Mouse (Mus musculus) forebrain, embryonic 14.5 days (tissue): Measurements from ENCODE around the gene Ilkap. TPM values are rescaled to one million over a fixed set of nuclear protein-coding genes. Genes with fewer than 3 reads are reported as not detected.
A peak's percentile ranks its signal among the peaks of the same experiment; 100 is the strongest.

Experiments used
- ATAC-seq: fragments of 200-750 bp; cut with Nextera tagmentation; 2 replicates; pipeline ENCODE4 v1.8.0; 2017; ENCODE audit warnings: mild to moderate bottlenecking, moderate library complexity
- DNase-seq: peaks from one replicate; pipeline ENCODE4 v3.0.0-alpha.2; 2015; ENCODE audit warnings: low spot score
- H3K27ac ChIP-seq: fragments of 300-500 bp; sonication (generic); 2 replicates; pipeline ENCODE4 v1.5.1; 2014; ENCODE audit warnings: low read depth, mild to moderate bottlenecking, control low read depth, low read length, moderate library complexity
- H3K27me3 ChIP-seq: fragments of 300-500 bp; sonication (generic); replicated peaks from 2 replicates; pipeline ENCODE4 v1.6.1; 2014; ENCODE audit warnings: low read length, control low read depth, mixed read lengths; ENCODE audit not compliant: control insufficient read depth, insufficient read depth
- H3K36me3 ChIP-seq: fragments of 300-500 bp; sonication (generic); 2 replicates; pipeline ENCODE4 v1.6.1; 2014; ENCODE audit warnings: low read length, control low read depth; ENCODE audit not compliant: control insufficient read depth, insufficient read depth
- H3K4me1 ChIP-seq: fragments of 300-500 bp; sonication (generic); 2 replicates; pipeline ENCODE4 v1.6.1; 2014; ENCODE audit warnings: antibody characterized with exemption, low read length, control low read depth; ENCODE audit not compliant: control insufficient read depth, insufficient read depth
- H3K4me2 ChIP-seq: fragments of 300-500 bp; sonication (generic); 2 replicates; pipeline ENCODE4 v1.6.1; 2014; ENCODE audit warnings: mild to moderate bottlenecking, control low read depth, low read length
- H3K4me3 ChIP-seq: fragments of 300-500 bp; sonication (generic); 2 replicates; pipeline ENCODE4 v1.5.1; 2014; ENCODE audit warnings: low read depth, low read length, control low read depth
- H3K9ac ChIP-seq: fragments of 300-500 bp; sonication (generic); 2 replicates; pipeline ENCODE4 v1.6.1; 2014; ENCODE audit warnings: mild to moderate bottlenecking, low read length, control low read depth, moderate library complexity
- H3K9me3 ChIP-seq: fragments of 300-500 bp; sonication (generic); replicated peaks from 2 replicates; pipeline ENCODE4 v1.6.1; 2016; ENCODE audit warnings: low read length, control low read depth, mixed read lengths; ENCODE audit not compliant: control insufficient read depth
- WGBS: fragments of 180-500 bp; shearing (Covaris S2); extraction: QIAGEN DNeasy Blood & Tissue Kit; methylation state at CpG from one replicate; pipeline ENCODE4 v1.1.7; 2014; 5-methylcytosine and 5-hydroxymethylcytosine counted together
- polyA plus RNA-seq: library from polyadenylated mRNA; unstranded; fragments of >200 nt; fragmentation: Nextera tagmentation; extraction: Ambion mirVana; gene quantifications from 2 replicates; pipeline ENCODE4 v1.2.1, GENCODE M21; 2014

Gene Ilkap
- polyA plus RNA-seq: 151 and 162 TPM in 2 replicates

DNA sequence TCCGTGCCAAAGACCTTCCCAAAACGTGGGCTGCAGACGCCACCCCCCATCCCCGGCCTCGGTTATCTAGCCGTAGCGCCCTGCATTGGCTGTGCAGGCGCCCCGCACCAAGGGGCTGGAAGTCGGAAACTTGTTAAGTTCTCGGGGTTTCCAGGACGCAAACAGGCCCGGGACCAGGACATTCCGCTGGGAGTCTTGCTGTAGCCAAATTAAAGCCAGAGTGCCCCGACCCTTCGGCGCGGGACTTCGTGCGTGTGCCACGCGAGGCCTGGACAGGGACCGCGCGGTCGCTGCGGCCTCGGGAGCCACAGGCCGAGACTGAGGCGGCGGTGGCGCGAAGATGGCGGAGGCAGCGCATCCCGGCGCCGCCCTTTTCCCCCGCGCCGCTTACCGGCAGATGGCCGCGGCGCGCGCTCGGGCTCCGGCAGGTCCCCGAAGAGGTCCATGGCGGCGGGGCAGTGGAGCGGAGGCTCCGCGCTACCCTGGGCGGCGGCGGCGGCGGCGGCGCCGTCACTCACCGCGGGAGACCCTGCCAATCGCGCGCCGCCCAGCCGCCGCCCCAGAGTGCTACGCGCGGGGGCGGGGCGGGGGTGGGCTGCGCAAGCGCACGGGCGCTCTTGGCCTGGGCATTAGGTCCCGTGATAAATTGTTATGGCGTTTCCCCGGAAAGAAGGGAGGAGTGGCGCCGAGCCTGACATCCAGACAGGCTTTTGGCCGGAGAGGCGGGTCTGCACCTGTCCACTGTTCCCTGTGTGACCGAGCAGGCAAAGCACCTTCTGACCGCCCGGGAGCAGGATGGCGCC lies at the start of gene Ilkap:
Gene Ilkap (minus strand): TSS at position 556 of the 803 bp plus-strand sequence.
- DNase-seq: peak; percentile 93
- peak within 1 kb of the TSS; percentile 83 for H3K27ac ChIP-seq
- under 1% methylated on average over 83 of the region's 91 CpGs for WGBS
- peaks cover 16% of the 10 kb centered on the region for H3K36me3 ChIP-seq
- peak within 1 kb of the TSS; percentile 88 for H3K4me3 ChIP-seq
- H3K4me2 ChIP-seq: peak within 1 kb of the TSS; percentile 96
- H3K9me3 ChIP-seq: no peaks in the 10 kb centered on the region
- peak; percentile 97 for ATAC-seq
- no peaks in the 10 kb centered on the region for H3K27me3 ChIP-seq
- peaks cover 15% of the 10 kb centered on the region for H3K4me1 ChIP-seq
- H3K9ac ChIP-seq: peak within 1 kb of the TSS; percentile 88

DNA sequence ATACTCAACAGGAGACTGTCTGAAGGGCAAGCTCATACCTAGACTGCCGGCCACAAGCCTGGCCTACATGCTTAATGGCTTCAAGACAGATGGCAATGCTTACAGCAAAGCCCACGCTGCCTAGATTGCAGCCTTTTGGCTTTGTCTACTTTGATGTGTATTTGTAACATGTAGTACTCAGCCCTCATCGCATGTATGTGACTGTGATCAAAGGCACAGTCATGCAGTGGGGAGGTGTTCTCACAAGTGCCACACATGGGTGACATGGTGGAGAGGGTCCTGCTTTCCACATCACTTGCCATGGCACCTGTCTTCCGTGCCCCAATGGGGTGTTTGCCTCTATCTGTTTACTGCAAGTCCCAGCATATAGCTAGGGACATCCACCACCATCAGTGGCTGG lies 47.9 kb upstream of the Ilkap start:
- Histone ChIP-seq H3K9me3 (no peaks in the 10 kb centered on the region), H3K4me2 (no peak overlapping the region), H3K4me3 (no peak overlapping the region), H3K27me3 (no peaks in the 10 kb centered on the region), H3K4me1 (no peaks in the 10 kb centered on the region), H3K36me3 (peaks cover 40% of the 10 kb centered on the region), H3K9ac (no peak overlapping the region), H3K27ac (no peak overlapping the region)
- 96% methylated on average over 4 of the region's 4 CpGs for WGBS
- no peak for ATAC-seq
- DNase-seq: no peak

DNA sequence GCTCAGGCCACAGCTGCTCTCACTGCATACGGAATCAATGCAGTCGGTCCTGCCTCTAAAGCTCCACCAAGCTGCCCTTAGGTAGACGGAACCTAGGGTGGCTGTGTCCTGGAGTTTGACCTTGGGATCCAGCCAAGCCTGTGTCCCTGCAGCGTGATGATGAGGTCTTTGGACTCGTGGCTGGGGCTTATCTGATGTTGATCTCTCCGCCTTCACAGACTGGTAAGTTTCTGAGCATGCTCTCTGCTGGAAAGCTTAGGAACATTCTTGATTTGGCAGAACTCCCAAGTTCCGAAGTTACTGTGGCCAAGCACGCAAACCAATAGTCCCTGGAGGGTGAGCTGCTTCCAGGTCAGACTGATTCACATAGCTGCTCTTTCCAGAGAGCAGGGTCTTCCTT lies 47.4 kb upstream of the Ilkap start:
- Histone ChIP-seq H3K4me2 (no peak overlapping the region), H3K36me3 (peaks cover 40% of the 10 kb centered on the region)
- DNase-seq: no peak

DNA sequence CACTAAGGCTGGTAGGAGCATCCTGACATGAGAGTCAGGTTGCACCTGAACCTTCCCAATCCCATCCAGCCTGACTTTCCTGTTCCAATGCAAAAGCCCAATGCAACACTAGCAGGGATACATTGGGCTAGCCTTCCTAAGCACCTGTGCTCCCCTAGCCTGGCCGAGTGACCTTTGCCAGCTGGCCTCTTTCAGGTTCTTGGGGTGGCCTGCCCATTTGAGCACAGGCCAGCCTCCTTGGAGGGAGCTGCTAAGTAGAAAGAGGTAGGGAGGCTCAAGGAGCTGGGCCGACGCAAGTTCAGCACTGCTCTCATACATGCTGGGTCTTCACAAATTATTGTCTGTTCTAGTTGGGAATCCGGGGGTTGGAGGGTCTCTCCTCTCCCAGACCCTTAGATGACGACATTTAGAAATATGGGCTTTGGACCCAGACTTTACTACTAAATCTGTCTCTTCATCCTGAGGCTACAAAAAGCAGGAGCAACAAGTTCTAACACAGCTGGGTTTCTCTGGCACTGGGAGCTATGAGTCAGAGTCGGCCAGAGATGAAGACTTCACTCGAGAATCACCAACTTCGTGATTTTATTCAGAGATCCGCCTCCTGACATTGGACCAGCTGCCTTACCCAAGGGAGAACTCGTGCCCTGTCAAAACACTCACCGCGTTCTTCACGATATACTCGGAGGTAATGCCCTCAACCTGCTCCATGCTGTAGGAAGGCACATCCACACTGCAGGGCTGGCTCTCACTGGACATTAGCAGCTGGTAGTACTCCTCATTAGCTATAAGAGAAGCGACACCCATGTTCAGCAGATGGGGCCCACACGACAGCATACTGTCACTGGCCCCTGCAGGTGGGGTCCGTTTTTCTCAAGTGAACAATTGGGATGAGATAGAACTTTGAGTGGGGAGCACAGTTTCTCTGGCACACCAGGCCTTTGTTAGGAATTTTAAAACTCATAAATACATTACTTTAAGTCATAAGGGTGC lies 46.5 kb upstream of the Ilkap start:
- Histone ChIP-seq H3K36me3 (peaks cover 44% of the 10 kb centered on the region), H3K4me1 (no peaks in the 10 kb centered on the region), H3K9me3 (no peaks in the 10 kb centered on the region), H3K9ac (no peak overlapping the region), H3K27ac (no peak overlapping the region), H3K4me2 (no peak overlapping the region), H3K4me3 (no peak overlapping the region), H3K27me3 (no peaks in the 10 kb centered on the region)
- no peak for ATAC-seq
- DNase-seq: no peak
- 92% methylated on average over 17 of the region's 17 CpGs for WGBS

More for the DNA sequence above, 47.4 kb upstream of the Ilkap start:
- Histone ChIP-seq H3K9ac (no peak overlapping the region), H3K4me1 (no peaks in the 10 kb centered on the region), H3K27ac (no peak overlapping the region), H3K9me3 (no peaks in the 10 kb centered on the region), H3K27me3 (no peaks in the 10 kb centered on the region), H3K4me3 (no peak overlapping the region)
- WGBS: 82% methylated on average over 8 of the region's 8 CpGs
- ATAC-seq: no peak

DNA sequence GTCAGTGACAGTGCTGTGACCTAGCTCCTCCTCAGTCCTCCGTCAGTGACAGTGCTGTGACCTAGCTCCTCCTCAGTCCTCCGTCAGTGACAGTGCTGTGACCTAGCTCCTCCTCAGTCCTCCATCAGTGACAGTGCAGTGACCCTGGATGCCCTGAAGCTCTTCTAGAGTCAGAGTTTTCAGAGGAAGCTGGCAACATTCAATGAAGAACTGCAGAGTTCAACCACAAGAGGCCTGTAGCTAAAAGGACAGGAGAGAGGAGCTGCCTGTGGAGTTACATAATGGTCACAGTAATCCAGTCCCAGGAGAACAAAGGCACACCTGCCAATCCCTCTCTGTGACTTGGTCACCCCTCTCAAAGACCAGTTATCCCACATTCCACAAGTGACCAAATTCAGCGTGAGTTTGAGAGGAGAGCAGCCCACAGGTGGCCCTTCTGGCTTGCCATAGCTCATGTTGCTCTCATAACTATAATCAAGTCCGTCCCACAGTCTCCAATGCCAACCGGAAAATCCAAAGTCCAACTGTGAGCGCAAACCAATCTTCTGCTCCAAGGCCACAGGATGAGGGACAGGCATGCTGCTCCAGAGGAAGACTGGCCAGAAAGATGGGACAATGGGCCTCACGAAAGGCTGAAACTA lies 43.9 kb upstream of the Ilkap start:
- WGBS: 68% methylated on average over 6 of the region's 7 CpGs
- ATAC-seq (no peak), DNase-seq (no peak)
- Histone ChIP-seq H3K27ac (no peak overlapping the region), H3K9ac (no peak overlapping the region), H3K9me3 (no peaks in the 10 kb centered on the region), H3K4me1 (no peaks in the 10 kb centered on the region), H3K4me3 (no peak overlapping the region), H3K36me3 (peaks cover 32% of the 10 kb centered on the region), H3K27me3 (no peaks in the 10 kb centered on the region), H3K4me2 (no peak overlapping the region)

DNA sequence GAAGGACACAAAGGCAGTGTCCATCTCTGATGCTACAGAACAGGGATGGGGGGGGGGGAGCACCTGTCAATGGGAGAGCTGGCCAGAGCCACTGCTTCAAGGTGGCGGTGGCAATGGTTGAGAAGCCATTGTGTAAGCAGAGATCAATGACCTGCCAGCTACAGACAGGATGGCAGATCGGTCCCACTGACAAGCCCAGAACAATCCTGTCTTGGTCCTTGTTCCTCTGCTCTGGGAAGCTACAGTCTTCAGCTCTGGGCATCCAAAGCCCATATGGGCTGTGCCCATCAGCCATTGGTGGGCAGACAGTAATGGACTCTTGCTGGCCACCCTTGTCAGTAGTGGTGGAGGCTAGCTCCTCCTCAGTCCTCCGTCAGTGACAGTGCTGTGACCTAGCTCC lies 43.2 kb upstream of the Ilkap start:
- 81% methylated on average over 3 of the region's 3 CpGs for WGBS
- no peak overlapping the region for H3K4me3 ChIP-seq
- no peak overlapping the region for H3K27ac ChIP-seq
- no peaks in the 10 kb centered on the region for H3K9me3 ChIP-seq
- peaks cover 30% of the 10 kb centered on the region; the same call in 1 of the 2 replicates for H3K36me3 ChIP-seq
- no peak for ATAC-seq
- H3K27me3 ChIP-seq: no peaks in the 10 kb centered on the region
- H3K4me2 ChIP-seq: no peak overlapping the region
- DNase-seq: no peak
- H3K9ac ChIP-seq: no peak overlapping the region
- H3K4me1 ChIP-seq: no peaks in the 10 kb centered on the region

DNA sequence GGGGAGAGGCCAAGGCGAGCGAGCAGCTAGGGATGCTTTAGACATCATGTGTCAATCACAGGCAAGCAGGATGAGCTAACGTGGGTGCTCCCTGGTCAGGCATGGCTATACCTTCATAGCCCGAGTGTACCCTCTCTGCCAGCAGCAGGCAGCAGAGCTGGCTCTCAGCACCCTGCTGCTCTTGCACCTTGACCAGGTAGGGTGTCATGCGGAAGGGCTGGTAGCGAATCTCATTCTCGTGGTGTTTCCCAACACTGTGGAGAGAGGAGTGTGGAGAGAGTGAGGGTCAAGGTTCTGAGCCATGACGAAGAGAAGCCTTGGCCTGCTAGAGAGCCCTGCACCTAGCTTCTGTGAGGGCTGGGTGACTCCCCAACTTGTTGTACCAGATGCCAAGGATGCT lies 41.2 kb upstream of the Ilkap start:
- H3K36me3 ChIP-seq: peaks cover 27% of the 10 kb centered on the region; the same call in 1 of the 2 replicates
- WGBS: 86% methylated on average over 8 of the region's 8 CpGs
- no peak for DNase-seq
- peaks cover 7% of the 10 kb centered on the region; the same call in 1 of the 2 replicates for H3K4me1 ChIP-seq
- no peak overlapping the region for H3K4me3 ChIP-seq
- H3K9ac ChIP-seq: no peak overlapping the region
- H3K9me3 ChIP-seq: no peaks in the 10 kb centered on the region
- no peak for ATAC-seq
- no peak overlapping the region for H3K4me2 ChIP-seq
- H3K27me3 ChIP-seq: no peaks in the 10 kb centered on the region
- H3K27ac ChIP-seq: no peak overlapping the region

DNA sequence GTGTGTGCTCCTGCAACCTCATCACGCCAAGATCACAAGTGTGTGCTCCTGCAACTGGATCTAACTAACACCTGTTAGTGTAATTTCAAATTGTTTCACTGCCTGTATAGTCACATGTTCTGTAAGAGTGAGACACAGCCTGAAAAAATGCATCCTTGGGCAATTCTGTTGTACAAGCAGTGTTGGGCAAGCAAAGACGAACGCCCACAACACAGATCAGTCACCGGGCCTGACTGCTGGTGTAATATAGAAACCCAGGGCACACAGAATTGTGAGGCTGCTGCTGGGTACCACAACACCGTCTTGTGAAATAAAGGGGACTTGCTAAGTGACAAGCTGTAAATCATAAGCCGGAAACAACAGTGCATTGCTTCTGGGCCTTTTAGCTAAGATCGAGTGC lies 39.0 kb upstream of the Ilkap start:
- 94% methylated on average over 7 of the region's 7 CpGs for WGBS
- no peak overlapping the region for H3K9ac ChIP-seq
- no peak for DNase-seq
- H3K27ac ChIP-seq: no peak overlapping the region
- H3K27me3 ChIP-seq: no peaks in the 10 kb centered on the region
- no peak for ATAC-seq
- H3K4me2 ChIP-seq: no peak overlapping the region
- no peaks in the 10 kb centered on the region for H3K9me3 ChIP-seq
- no peak overlapping the region for H3K4me3 ChIP-seq
- peaks cover 24% of the 10 kb centered on the region; the same call in 1 of the 2 replicates for H3K36me3 ChIP-seq
- peaks cover 7% of the 10 kb centered on the region; the same call in 1 of the 2 replicates for H3K4me1 ChIP-seq
